Mouse (Mus musculus) CH12.LX (cell line): ENCODE measurements around the gene Srgn. TPM values are rescaled to one million over a fixed set of nuclear protein-coding genes. Genes with fewer than 3 reads are reported as not detected.

ENCODE experiments used
- DNase-seq: peaks from one replicate; pipeline ENCODE4 v3.0.0-alpha.2; 2013; ENCODE audit errors: extremely low read depth
- H3K27ac ChIP-seq: 2 replicates; pipeline ENCODE4 v1.5.1; 2012; ENCODE audit warnings: low read depth, mild to moderate bottlenecking, control low read depth, moderate library complexity; ENCODE audit not compliant: insufficient read depth
- H3K27me3 ChIP-seq: replicated peaks from 2 replicates; pipeline ENCODE3; 2012; ENCODE audit warnings: inconsistent platforms
- H3K36me3 ChIP-seq, 2 experiments: replicated peaks in 1 of 2; 2 replicates each; pipeline versions ENCODE3 to v1.6.1; 2012; ENCODE audit warnings: inconsistent platforms in 1 of 2, low read length in 1 of 2, mild to moderate bottlenecking in 1 of 2, mixed read lengths in 1 of 2, moderate library complexity in 1 of 2; ENCODE audit not compliant: control insufficient read depth in 1 of 2, insufficient read depth in 1 of 2
- H3K4me1 ChIP-seq, 2 experiments: 2 replicates each; pipeline ENCODE4 v1.6.1; 2012; ENCODE audit warnings: inconsistent platforms in 1 of 2, moderate library complexity in 1 of 2; ENCODE audit not compliant: insufficient read depth in 2 of 2, control insufficient read depth in 1 of 2
- H3K4me2 ChIP-seq: 2 replicates; pipeline ENCODE4 v1.6.1; 2012; ENCODE audit warnings: low read depth, mild to moderate bottlenecking, control low read depth; ENCODE audit not compliant: poor library complexity, insufficient read depth, severe bottlenecking
- H3K4me3 ChIP-seq, 3 experiments: fragments of 150-350 bp in 1 of 3; sonication (generic) in 1 of 3; replicated peaks in 1 of 3; 2 replicates each; pipeline versions ENCODE3 to v1.5.1; 2011 to 2012; ENCODE audit warnings: low read depth in 2 of 3, low read length in 2 of 3, mild to moderate bottlenecking in 2 of 3, moderate library complexity in 2 of 3, control low read depth in 1 of 3, improper control_type of control experiment in 1 of 3, inconsistent platforms in 1 of 3, mixed read lengths in 1 of 3; ENCODE audit not compliant: poor library complexity in 1 of 3
- H3K79me2 ChIP-seq: replicated peaks from 2 replicates; pipeline ENCODE4 v1.6.1; 2012; ENCODE audit warnings: mild to moderate bottlenecking, moderate library complexity; ENCODE audit not compliant: control insufficient read depth, poor library complexity, insufficient read depth, severe bottlenecking; ENCODE audit errors: extremely low read depth
- H3K9ac ChIP-seq: 2 replicates; pipeline ENCODE4 v1.6.1; 2012; ENCODE audit warnings: low read depth, mild to moderate bottlenecking, control low read depth, moderate library complexity; ENCODE audit not compliant: insufficient read depth
- H3K9me3 ChIP-seq: replicated peaks from 2 replicates; pipeline ENCODE3; 2012; ENCODE audit warnings: low read length, inconsistent platforms, mixed read lengths
- BHLHE40 ChIP-seq: IDR thresholded peaks from 2 replicates; pipeline ENCODE4 v1.6.1; 2011; ENCODE audit warnings: mild to moderate bottlenecking, low read depth, low read length, improper control_type of control experiment
- CHD1 ChIP-seq: IDR thresholded peaks from 2 replicates; pipeline ENCODE4 v1.6.1; 2012; ENCODE audit warnings: low read depth, low read length, improper control_type of control experiment, inconsistent platforms
- CHD2 ChIP-seq: IDR thresholded peaks from 2 replicates; pipeline ENCODE4 v1.6.1; 2011; ENCODE audit warnings: low read length, improper control_type of control experiment
- CTCF ChIP-seq, 2 experiments: IDR thresholded peaks in 1 of 2; conservative IDR thresholded peaks in 1 of 2; 2 replicates each; pipeline ENCODE4 v1.5.1; 2011 to 2012; ENCODE audit warnings: low read depth in 2 of 2, low read length in 2 of 2, improper control_type of control experiment in 1 of 2, inconsistent platforms in 1 of 2, mild to moderate bottlenecking in 1 of 2, moderate library complexity in 1 of 2
- E2F4 ChIP-seq: IDR thresholded peaks from 2 replicates; pipeline ENCODE4 v1.6.1; 2011; ENCODE audit warnings: low read depth, low read length, improper control_type of control experiment; ENCODE audit not compliant: insufficient replicate concordance
- EP300 ChIP-seq: IDR thresholded peaks from 2 replicates; pipeline ENCODE4 v1.6.1; 2011; ENCODE audit warnings: low read length, improper control_type of control experiment
- HCFC1 ChIP-seq: IDR thresholded peaks from 2 replicates; pipeline ENCODE4 v1.6.1; 2012; ENCODE audit warnings: low read depth, mild to moderate bottlenecking, inconsistent platforms, low read length, improper control_type of control experiment
- IRF4 ChIP-seq: IDR thresholded peaks from 2 replicates; pipeline ENCODE4 v1.6.1; 2014; ENCODE audit warnings: low read depth, mild to moderate bottlenecking, inconsistent platforms, low read length, improper control_type of control experiment
- JUN ChIP-seq: IDR thresholded peaks from 2 replicates; pipeline ENCODE4 v1.6.1; 2011; ENCODE audit warnings: low read depth, mild to moderate bottlenecking, low read length, improper control_type of control experiment, moderate library complexity; ENCODE audit not compliant: insufficient read depth
- JUND ChIP-seq: conservative IDR thresholded peaks from 2 replicates; pipeline ENCODE4 v1.6.1; 2011; ENCODE audit warnings: low read depth, low read length, improper control_type of control experiment
- KAT2A ChIP-seq: IDR thresholded peaks from 2 replicates; pipeline ENCODE4 v1.6.1; 2012; ENCODE audit warnings: low read length, improper control_type of control experiment, inconsistent platforms; ENCODE audit not compliant: insufficient replicate concordance
- MAZ ChIP-seq: IDR thresholded peaks from 2 replicates; pipeline ENCODE4 v1.6.1; 2012; ENCODE audit warnings: low read depth, mild to moderate bottlenecking, inconsistent platforms, low read length, improper control_type of control experiment, moderate library complexity
- MEF2A ChIP-seq: IDR thresholded peaks from 2 replicates; pipeline ENCODE4 v1.6.1; 2014; ENCODE audit warnings: low read depth, mild to moderate bottlenecking, inconsistent platforms, low read length, improper control_type of control experiment, borderline replicate concordance
- NELFE ChIP-seq: IDR thresholded peaks from 2 replicates; pipeline ENCODE4 v1.6.1; 2011; ENCODE audit warnings: low read depth, low read length, improper control_type of control experiment
- NRF1 ChIP-seq: IDR thresholded peaks from 2 replicates; pipeline ENCODE4 v1.6.1; 2014; ENCODE audit warnings: low read depth, mild to moderate bottlenecking, inconsistent platforms, low read length, improper control_type of control experiment, moderate library complexity
- POLR2AphosphoS2 ChIP-seq: IDR thresholded peaks from 2 replicates; pipeline ENCODE4 v1.6.1; 2011; ENCODE audit warnings: low read depth, low read length, improper control_type of control experiment
- RAD21 ChIP-seq: IDR thresholded peaks from 2 replicates; pipeline ENCODE4 v1.6.1; 2011; ENCODE audit warnings: low read depth, mild to moderate bottlenecking, low read length, improper control_type of control experiment, moderate library complexity
- RCOR1 ChIP-seq: conservative IDR thresholded peaks from 2 replicates; pipeline ENCODE4 v1.6.1; 2012; ENCODE audit warnings: low read depth, mild to moderate bottlenecking, inconsistent platforms, low read length, improper control_type of control experiment
- SMC3 ChIP-seq: IDR thresholded peaks from 2 replicates; pipeline ENCODE4 v1.6.1; 2011; ENCODE audit warnings: low read depth, low read length, improper control_type of control experiment
- TBP ChIP-seq: conservative IDR thresholded peaks from 2 replicates; pipeline ENCODE4 v1.6.1; 2011; ENCODE audit warnings: low read depth, low read length, improper control_type of control experiment
- UBTF ChIP-seq: IDR thresholded peaks from 2 replicates; pipeline ENCODE4 v1.6.1; 2012; ENCODE audit warnings: low read depth, mild to moderate bottlenecking, inconsistent platforms, low read length, improper control_type of control experiment, moderate library complexity
- ZKSCAN1 ChIP-seq: IDR thresholded peaks from 2 replicates; pipeline ENCODE4 v1.6.1; 2012; ENCODE audit warnings: low read depth, inconsistent platforms, low read length, improper control_type of control experiment, borderline replicate concordance
- ZMIZ1 ChIP-seq: IDR thresholded peaks from 2 replicates; pipeline ENCODE4 v1.6.1; 2012; ENCODE audit warnings: low read depth, mild to moderate bottlenecking, inconsistent platforms, low read length, improper control_type of control experiment
- ZNF384 ChIP-seq: IDR thresholded peaks from 2 replicates; pipeline ENCODE4 v1.6.1; 2012; ENCODE audit warnings: low read depth, low read length, improper control_type of control experiment, inconsistent platforms
- dilution Hi-C: fragments of 300-500 bp; cut with MboI; formaldehyde crosslinking; loops from 2 replicates; pipeline ENCODE4 v1.14.3; 2020; ENCODE audit warnings: low sequenced_read_pairs; ENCODE audit not compliant: extremely low pct_unique_long_range_greater_than_20kb, extremely low pct_ligation_motif_present
- in situ Hi-C: fragments of 300-500 bp; cut with MboI; formaldehyde crosslinking; loops from 3 replicates; pipeline ENCODE4 v1.14.3; 2019; ENCODE audit warnings: low sequenced_read_pairs, low pct_ligation_motif_present, low pct_unique_long_range_greater_than_20kb, mixed read lengths
- polyA plus RNA-seq: library from polyadenylated mRNA; unstranded; fragments of >175 nt; gene quantifications from 2 replicates; pipeline ENCODE4 v1.2.1, GENCODE M21; 2012; ENCODE audit warnings: low read depth; ENCODE audit not compliant: insufficient read length
- total RNA-seq, 2 experiments: library from RNA; depleted of rRNA; stranded (reverse); fragments of 300-350 nt in 1 of 2; fragments of >200 nt in 1 of 2; gene quantifications; 2 replicates each; pipeline ENCODE4 v1.2.3; 2012 to 2014

Gene Srgn
- total RNA-seq (2012; rRNA removed) (334 and 519 TPM in 2 replicates), total RNA-seq (2014; rRNA removed) (516 and 530 TPM in 2 replicates), polyA plus RNA-seq (154 and 189 TPM in 2 replicates)

GRCm38 (mm10) chr10:62527351-62527750 is at the start of gene Srgn:
Srgn (minus strand) TSS chr10:62527451.
- no peak within 1 kb of the TSS for H3K4me2 ChIP-seq

GRCm38 (mm10) chr10:62575001-62575400 is 47.8 kb upstream of the Srgn start:
- dilution Hi-C loops = no loop called here
- Histone ChIP-seq H3K27ac (no peak overlapping the region), H3K79me2 (peaks cover 16% of the 10 kb centered on the region), H3K4me2 (no peak overlapping the region), H3K36me3 (peaks cover 23 to 52% of the 10 kb centered on the region in 2 experiments), H3K9me3 (no peaks in the 10 kb centered on the region), H3K9ac (no peak overlapping the region), H3K4me3 (no peak overlapping the region), H3K27me3 (no peaks in the 10 kb centered on the region), H3K4me1 (peaks cover 0 to 19% of the 10 kb centered on the region in 2 experiments; a peak in 3 of 4 replicates)
- TF ChIP-seq ZNF384 (no peak), EP300 (no peak), ZKSCAN1 (no peak), NELFE (no peak), E2F4 (no peak), RAD21 (no peak), BHLHE40 (no peak), RCOR1 (no peak), UBTF (no peak), JUND (no peak), KAT2A (no peak), ZMIZ1 (no peak), CHD2 (no peak), TBP (no peak), NRF1 (no peak), IRF4 (no peak), HCFC1 (no peak)
- in situ Hi-C loops = no loop called here
- no peak for DNase-seq

More at GRCm38 (mm10) chr10:62527351-62527750, at the start of gene Srgn:
- Histone ChIP-seq H3K79me2 (no peaks in the 10 kb centered on the region), H3K27me3 (no peaks in the 10 kb centered on the region), H3K9ac (no peak within 1 kb of the TSS), H3K4me1 (peaks cover 0 to 2% of the 10 kb centered on the region in 2 experiments; a peak in 2 of 4 replicates), H3K36me3 (no peaks in the 10 kb centered on the region), H3K4me3 (no peak within 1 kb of the TSS), H3K27ac (no peak within 1 kb of the TSS), H3K9me3 (no peaks in the 10 kb centered on the region)
- no peak for DNase-seq
- in situ Hi-C loops = no loop called here
- dilution Hi-C loops = no loop called here
- TF ChIP-seq POLR2AphosphoS2 (no peak), EP300 (no peak), JUN (no peak), MAZ (no peak), IRF4 (no peak), RCOR1 (no peak), NRF1 (no peak), ZKSCAN1 (no peak), JUND (no peak), SMC3 (no peak), E2F4 (no peak), CTCF (conservative IDR thresholded peaks at IDR 0.05 in 1 of 2, IDR thresholded peaks at IDR 0.05 in 1 of 2; ENCODE audit: low read depth in 2 of 2, low read length in 2 of 2) (no peak), MEF2A (no peak), CHD1 (no peak), UBTF (no peak)
